Mouse (Mus musculus) CD4-positive naive resting alpha-beta T cell, adult 57 days (primary cell): ENCODE results near the gene Gm20449. TPM values are rescaled to one million over a fixed set of nuclear protein-coding genes. Genes with fewer than 3 reads are reported as not detected.

Experiments
- total RNA-seq: library from RNA; stranded (reverse); gene quantifications from one replicate; pipeline ENCODE4 v1.2.4, GENCODE M21; 2023

Gene Gm20449
- total RNA-seq = 0.44 TPM

DNA sequence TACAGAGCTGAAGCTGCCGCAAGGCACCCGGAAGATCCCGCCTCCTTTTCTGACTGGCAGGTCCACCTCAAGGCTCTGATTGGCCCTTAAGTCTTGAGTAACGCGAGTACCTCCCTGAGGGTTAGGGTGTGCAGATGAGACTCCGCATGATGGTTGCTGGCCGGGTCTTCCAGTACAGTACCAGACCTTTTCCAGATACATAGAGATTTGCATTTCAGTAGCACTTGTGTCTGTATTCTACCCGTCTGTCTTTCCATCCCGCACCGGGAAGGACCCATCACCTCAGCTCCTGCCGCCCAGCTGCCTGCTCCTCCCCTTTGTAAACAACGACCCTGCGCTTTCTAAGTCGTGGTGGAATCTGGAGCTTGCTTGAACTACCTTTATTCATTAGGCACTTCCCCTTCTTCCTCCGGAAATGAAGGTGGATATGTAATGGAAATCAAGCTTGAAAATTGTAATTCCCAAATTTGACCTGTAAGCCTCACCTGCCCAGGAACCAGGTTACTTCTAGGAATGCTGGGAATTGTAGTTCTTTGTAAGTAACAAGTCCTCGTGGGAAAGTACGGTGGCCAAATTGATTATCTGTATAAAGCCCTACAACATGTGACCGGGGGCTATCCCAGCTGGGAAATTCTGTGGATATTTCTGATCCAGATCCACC, at the start of gene Gm20449, which contains the start of gene AW146154:
Gene Gm20449 (minus strand): TSS at position 29 of the 661 bp plus-strand sequence.
Gene AW146154 (minus strand): TSS at position 502 of the 661 bp plus-strand sequence.

DNA sequence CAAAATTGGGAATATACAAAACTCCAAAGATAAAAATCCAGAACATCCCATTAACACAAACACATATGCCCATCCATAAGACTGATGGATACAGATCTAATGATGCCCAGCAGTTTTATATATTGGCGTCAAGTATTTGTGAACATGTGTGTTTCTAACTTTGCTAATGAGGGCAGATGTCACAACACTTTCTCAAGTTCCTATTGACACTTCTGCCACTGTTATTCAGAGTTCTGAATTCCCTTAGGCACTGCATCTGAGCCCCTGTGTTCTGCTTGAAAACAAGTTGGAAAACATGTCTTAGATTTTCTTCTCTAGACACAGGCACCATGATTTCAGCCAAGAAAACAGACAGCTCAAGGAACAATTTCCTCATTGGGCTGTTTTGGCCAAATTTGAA, 50.6 kb downstream of the Gm20449 start, which contains the start of gene Vmn2r57:
Gene Vmn2r57 (minus strand): TSS at position 101 of the 400 bp plus-strand sequence.

DNA sequence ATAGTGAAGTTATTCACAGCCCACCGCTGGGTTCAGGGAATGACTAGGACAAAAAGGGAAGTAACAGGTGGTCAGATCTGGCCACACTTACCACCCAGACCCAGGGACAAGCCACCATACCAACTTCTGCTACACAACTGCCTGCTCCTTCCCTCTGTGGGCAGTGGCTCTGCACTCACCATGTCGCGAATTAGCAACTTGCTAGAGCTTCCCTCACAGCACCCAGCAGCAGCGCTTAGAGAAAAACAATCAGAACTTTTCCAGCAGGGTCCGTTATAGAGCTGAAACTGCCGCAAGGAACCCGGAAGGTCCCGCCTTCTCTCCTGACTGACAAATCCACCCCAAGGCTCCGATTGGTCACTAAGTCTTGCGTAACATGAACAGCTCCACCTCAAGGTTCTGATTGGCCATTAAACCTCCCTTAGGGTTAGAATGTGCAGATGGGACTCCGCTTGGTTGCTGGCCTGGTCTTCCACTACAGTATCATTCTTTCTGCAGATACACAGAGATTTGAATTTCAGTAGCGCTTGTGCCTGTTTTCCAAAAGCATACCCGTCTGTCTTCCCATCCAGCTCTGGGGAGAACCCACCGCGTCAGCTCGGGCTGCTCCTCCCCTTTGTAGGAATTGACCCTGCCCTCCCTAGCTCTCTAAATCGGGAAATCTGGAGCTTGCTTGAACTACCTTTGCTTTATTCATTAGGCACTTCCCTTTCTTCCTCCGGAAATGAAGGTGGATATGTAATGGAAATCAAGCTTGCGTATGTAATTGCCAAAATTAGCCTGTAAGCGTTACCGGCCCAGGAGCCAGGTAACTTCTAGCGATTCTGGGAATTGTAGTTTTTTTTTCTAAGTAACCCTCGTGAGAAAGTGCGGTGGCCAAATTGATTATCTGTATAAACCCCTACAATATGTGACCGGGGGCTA, 105.9 kb downstream of the Gm20449 start, which contains the start of gene AI987944:
Gene AI987944 (minus strand): TSS at position 332 of the 924 bp plus-strand sequence.

Other genes with a start within 250 kb of the Gm20449 start
- 10.7 TPM for gene AI987944, start 106.0 kb downstream of the Gm20449 start, total RNA-seq
- not detected for gene Vmn2r57, start 50.7 kb downstream of the Gm20449 start, total RNA-seq
- gene AW146154, start 473 bp upstream of the Gm20449 start, total RNA-seq = 8.5 TPM
- gene Gm6871, start 74.2 kb upstream of the Gm20449 start, total RNA-seq = not detected
- 47.5 TPM for gene 2610021A01Rik, start 99.8 kb upstream of the Gm20449 start, total RNA-seq
- 14.8 TPM for gene Zfp788, start 133.8 kb upstream of the Gm20449 start, total RNA-seq